Mouse (Mus musculus) liver, adult (tissue): Measurements from ENCODE around the gene Foxd3.

ENCODE experiments used
- GATA4 ChIP-seq: IDR thresholded peaks from 2 replicates; pipeline ENCODE4 v1.6.1; 2014; ENCODE audit warnings: mild to moderate bottlenecking, low read length; ENCODE audit not compliant: insufficient replicate concordance

Gene Foxd3

GRCm38 (mm10) chr4:99655937-99656604 is at the start of gene Foxd3:
TSS of gene Foxd3 (plus strand) at chr4:99656299.
- no peak for TF ChIP-seq GATA4

DNA sequence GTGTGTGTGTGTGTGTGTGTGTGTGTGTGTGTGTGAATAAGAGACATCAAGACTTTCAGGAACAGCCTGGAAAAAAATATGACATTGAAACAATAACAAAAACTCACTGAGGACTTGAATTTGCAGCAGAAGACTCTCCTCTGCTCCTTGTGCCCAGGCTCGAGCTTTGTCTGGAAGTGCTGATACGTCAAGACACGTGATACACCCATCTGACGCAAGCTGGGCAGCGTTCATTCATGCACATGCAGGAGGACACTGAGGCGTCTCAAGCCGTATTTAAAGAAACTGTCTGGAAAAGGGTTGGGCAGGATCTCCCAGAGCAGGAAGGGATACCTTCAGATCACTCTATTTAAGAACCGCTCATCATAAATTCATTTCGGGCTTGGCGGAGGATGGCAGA is 43.9 kb upstream of the Foxd3 start:
- TF ChIP-seq GATA4 = no peak

DNA sequence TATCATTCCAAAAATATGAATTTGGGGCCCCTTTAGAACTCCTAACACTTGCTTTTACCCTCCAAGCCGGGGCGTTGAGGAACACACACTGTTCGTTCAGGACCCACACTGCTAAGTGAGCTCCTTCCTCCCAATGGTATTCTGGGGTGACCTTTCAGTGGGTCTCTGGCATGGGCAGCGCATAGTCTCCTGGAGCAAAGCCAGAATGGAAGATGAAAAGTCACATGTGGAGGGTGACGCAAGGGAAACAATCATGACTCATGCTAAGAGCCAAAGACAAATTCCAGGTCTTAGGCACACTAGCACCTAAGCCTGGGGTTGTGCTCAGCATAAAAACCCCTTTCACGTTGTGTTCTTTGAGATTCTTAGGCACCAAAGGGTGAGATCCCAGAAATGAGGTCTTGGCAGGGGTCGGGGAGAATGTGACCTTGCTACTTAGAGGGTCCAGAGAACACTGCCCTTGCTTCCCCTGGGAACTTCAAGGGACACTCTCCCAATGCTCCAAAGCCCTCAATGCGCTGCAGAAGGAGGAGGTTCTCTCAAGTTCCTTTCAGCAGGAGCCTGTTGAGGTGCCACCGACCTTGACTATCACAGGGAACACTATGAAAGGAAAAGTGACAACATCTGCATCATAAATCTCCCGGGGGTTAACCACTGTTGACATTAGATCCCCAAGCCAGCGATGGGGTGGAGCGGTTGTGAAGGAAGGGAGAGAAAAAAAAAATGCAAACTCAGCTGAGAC is 43.3 kb upstream of the Foxd3 start:
- no peak for TF ChIP-seq GATA4

- TF ChIP-seq GATA4 = no peak
Observed at GRCm38 (mm10) chr4:99626047-99626844, 29.9 kb upstream of the Foxd3 start.

GRCm38 (mm10) chr4:99627057-99627456 is 29.0 kb upstream of the Foxd3 start:
- TF ChIP-seq GATA4 = no peak

- TF ChIP-seq GATA4 = no peak
Observed at GRCm38 (mm10) chr4:99636038-99636437, 20.1 kb upstream of the Foxd3 start.

DNA sequence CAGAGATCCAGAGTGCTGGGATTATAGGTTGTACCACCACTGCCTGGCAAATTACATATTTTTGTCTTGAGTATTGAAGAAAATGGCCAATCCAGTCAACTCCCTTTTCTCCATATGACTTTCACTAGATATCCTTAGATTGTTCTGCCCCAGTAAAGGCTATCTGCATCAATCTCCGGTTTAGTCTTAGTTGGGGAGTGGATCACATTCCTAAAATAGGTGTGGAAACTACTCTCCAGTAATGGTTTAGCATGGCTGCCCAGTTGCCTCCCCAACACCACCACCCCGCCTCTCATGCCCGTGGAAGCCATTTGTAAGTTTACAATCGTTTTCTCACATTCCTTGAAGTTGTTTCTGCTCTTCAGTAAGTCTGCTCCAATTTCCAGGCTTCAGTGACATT is 19.4 kb upstream of the Foxd3 start:
- TF ChIP-seq GATA4 = no peak

GRCm38 (mm10) chr4:99641920-99642319 is 14.2 kb upstream of the Foxd3 start:
- TF ChIP-seq GATA4 = no peak

DNA sequence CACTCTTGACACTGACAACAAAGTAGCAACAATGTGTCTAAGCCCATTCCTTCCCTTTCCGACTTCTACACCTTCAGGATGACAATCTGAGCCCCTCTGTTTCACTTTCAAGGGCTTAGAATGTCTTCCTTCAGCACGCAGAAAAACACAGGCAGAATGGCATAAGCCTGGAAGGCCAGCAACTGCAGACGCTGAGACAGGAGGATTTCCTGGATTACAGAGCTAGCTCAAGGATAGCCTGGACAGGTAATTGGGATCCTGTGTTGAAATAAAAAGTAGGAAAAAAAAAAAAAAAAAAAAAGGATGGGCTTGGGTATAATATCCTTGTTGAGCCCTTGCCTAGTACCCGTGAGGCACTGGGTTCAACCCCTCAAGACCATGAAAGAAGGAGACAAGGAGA is 10.5 kb upstream of the Foxd3 start:
- TF ChIP-seq GATA4 = no peak

DNA sequence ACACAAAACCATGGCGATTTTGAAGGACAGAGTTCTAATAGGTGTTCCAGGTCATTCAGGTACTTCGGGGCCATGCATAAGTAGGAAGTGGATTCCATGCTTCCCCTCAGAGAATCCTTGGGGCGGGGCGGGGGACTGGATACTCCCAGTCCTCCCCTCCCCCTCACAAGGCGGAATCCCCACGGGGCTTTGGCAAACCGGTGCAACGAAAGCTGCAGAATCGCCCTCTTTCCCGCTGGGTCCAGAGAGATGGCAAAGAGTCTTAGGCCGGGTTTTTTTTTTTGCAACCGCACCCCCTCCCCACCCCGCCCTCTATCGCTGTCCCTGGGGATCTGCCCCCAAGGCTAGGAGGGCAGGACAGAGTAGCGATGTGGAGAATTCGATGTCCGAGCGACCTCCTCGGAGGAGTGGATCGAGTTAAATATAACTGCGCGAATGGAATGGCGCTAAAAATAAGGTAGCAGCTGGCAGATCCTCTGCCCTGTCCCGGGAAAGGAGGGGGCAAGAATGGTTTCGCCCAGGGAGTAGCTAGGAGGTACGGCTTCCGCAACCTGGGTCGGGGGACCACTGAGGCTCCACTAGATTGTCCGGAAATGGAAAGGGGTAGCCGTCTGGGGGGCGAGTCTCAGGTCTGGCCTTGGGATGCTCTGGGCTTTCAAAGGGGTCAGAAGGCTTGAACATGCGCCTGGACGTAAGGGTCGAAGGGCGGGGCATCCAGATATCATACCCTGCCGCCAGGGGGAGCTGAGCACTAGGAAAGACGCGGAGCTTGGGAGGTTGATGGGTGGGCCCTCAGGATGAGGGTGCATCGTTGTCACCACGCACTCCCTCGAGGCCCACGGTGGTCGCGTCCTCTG is 5.8 kb upstream of the Foxd3 start:
- TF ChIP-seq GATA4 = no peak

- no peak for TF ChIP-seq GATA4
Observed at GRCm38 (mm10) chr4:99650945-99651690, 5.0 kb upstream of the Foxd3 start.

DNA sequence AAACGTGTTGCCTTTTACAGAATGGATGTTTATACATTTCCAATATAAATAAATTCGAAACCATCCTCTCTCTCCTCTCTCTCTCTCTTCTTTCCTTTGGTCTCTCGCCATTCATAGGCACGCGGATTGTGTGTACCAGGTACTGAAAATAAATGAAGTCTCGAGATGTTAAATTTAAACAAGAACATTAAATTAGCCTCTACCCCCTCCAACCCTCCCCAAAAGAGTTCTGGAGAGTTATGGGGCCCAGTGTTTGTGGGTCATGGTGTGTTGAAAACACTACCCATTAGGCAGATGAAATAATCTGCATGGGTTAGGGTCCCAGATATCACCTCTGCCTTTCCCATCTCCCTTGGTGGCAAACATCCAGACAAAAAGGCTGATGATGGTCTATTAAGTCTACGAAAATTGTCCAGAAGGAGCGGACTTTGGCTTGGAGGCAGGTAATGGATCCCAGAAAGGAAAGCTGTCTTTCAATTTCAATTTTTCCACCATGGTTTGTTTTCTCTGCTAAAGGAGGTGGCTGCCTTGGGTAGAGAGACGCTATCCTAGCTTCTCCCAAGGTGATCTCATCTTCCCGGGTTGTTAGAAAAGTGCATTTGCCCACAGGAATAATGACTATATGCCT is 4.2 kb upstream of the Foxd3 start:
- no peak for TF ChIP-seq GATA4

DNA sequence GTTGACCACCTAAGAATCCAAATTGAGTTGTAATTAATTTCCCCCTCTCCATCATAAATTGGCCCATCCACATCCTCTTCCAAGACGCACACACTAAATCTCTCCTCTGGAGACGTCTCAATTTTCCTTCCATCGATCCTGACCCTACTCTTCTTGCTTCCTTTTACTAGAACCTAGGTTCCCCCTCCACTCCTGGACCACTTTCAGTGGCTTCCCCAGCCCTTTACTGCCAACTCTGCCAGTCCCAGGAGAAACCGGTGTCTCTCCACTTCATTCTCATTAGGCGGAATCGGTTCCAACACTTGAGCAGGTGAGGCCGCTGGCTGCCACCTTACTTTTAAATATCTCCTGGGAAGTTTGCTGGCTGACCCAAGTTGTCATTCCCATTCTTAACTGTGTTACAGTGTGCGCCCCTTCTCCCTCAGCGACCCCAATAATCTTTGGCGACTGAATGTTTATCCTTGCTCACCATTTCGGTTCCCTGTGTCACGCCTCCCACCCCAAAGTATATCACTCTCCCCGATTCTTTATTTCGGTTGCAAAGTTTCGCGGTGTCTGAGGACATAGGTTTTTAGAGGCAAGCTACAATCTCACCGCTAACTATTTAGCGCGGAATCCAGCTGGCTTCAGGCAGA is 3.4 kb upstream of the Foxd3 start:
- TF ChIP-seq GATA4 = no peak

- no peak for TF ChIP-seq GATA4
Observed at GRCm38 (mm10) chr4:99653216-99653607, 2.9 kb upstream of the Foxd3 start.
